Mouse (Mus musculus) cerebellum, adult 9-10 months (tissue): ENCODE results near the gene Olfr1299.

ENCODE experiments used
- DNase-seq: peaks from one replicate; pipeline ENCODE4 v3.0.0; 2022

Olfr1299 gene

GRCm38 (mm10) chr2:111661119-111661518 is at the start of gene Olfr1299:
Olfr1299 (plus strand) TSS chr2:111661419.
- no peak for DNase-seq

DNA sequence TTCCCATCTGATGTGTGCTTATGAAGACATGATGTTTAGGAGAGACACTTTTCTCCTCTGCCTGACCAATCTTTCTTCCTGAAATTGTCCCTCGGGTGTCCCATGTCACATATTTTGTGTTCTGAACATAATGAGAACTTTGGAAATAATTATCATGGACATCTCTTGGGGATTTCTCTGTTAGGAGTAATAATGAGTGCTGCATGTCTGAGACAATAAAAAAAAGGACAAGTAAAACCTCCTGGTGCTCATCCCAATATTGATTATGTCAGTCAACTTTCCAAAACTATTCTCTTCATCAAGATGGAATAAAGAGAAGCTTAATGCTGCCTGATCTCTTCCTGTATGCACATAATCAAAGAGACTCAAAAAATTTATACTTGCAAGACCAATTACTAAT is 34.8 kb upstream of the Olfr1299 start, which contains the start of gene Olfr1297:
Olfr1297 (minus strand) TSS at position 101 of the 400 bp plus-strand sequence.
- no peak for DNase-seq

DNA sequence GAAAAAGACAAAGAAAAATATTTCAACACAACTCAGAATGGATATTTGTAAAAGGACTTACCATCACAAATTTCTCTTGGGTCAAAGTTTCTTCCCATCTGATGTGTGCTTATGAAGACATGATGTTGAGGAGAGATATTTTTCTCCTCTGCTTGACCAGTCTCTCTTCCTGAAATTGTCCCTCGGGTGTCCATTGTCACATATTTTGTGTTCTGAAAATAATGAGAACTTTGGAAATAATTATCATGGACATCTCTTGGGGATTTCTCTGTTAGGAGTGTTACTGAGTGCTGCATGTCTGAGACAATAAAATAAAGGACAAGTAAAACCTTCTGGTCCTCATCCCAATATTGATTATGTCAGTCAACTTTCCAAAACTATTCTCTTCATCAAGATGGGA is 12.1 kb upstream of the Olfr1299 start, which contains the start of gene Olfr1298:
Olfr1298 (minus strand) TSS at position 101 of the 400 bp plus-strand sequence.
- no peak for DNase-seq
